Mouse (Mus musculus) heart, postnatal 0 days (tissue): ENCODE measurements at regions not wholly inside any gene's neighbourhood (a gene's known extent, or its start where the extent isn't known, plus 50 kb on each side); places are given as distances from the start of the nearest gene placed in this dataset.

ENCODE experiments used
- ATAC-seq: fragments of 200-750 bp; cut with Nextera tagmentation; 2 replicates; pipeline ENCODE4 v1.8.0; 2017; ENCODE audit warnings: low read depth, moderate number of reproducible peaks, moderate library complexity; ENCODE audit not compliant: insufficient read depth
- DNase-seq: peaks from one replicate; pipeline ENCODE4 v3.0.0-alpha.2; 2016; ENCODE audit warnings: low spot score
- H3K27ac ChIP-seq: fragments of 300-500 bp; sonication (generic); 2 replicates; pipeline ENCODE4 v1.5.1; 2014; ENCODE audit warnings: low read depth, mild to moderate bottlenecking
- H3K27me3 ChIP-seq: fragments of 300-500 bp; sonication (generic); 2 replicates; pipeline ENCODE4 v1.6.1; 2014; ENCODE audit warnings: low read length, mixed read lengths; ENCODE audit not compliant: control insufficient read depth, insufficient read depth
- H3K36me3 ChIP-seq: fragments of 300-500 bp; sonication (generic); replicated peaks from 2 replicates; pipeline ENCODE4 v1.6.1; 2014; ENCODE audit warnings: low read length, mixed read lengths; ENCODE audit not compliant: control insufficient read depth, insufficient read depth
- H3K4me1 ChIP-seq: fragments of 300-500 bp; sonication (generic); 2 replicates; pipeline ENCODE4 v1.6.1; 2014; ENCODE audit warnings: antibody characterized with exemption; ENCODE audit not compliant: control insufficient read depth, insufficient read depth
- H3K4me2 ChIP-seq: fragments of 300-500 bp; sonication (generic); 2 replicates; pipeline ENCODE4 v1.6.1; 2014; ENCODE audit warnings: low read depth, mild to moderate bottlenecking, low read length, moderate library complexity
- H3K4me3 ChIP-seq: fragments of 300-500 bp; sonication (generic); 2 replicates; pipeline ENCODE4 v1.5.1; 2014; ENCODE audit warnings: low read depth, low read length
- H3K9ac ChIP-seq: fragments of 300-500 bp; sonication (generic); replicated peaks from 2 replicates; pipeline ENCODE4 v1.6.1; 2014; ENCODE audit warnings: low read depth, low read length, mixed read lengths
- H3K9me3 ChIP-seq: fragments of 300-500 bp; sonication (generic); replicated peaks from 2 replicates; pipeline ENCODE4 v1.6.1; 2016; ENCODE audit warnings: low read length; ENCODE audit not compliant: control insufficient read depth
- CTCF ChIP-seq: IDR thresholded peaks from 2 replicates; pipeline ENCODE4 v1.5.1; 2016; ENCODE audit warnings: antibody characterized with exemption, control low read depth, low read depth
- EP300 ChIP-seq: IDR thresholded peaks from 2 replicates; pipeline ENCODE4 v1.6.1; 2016; ENCODE audit warnings: antibody characterized with exemption, low read depth
- WGBS: fragments of 180-500 bp; shearing (Covaris S2); extraction: QIAGEN DNeasy Blood & Tissue Kit; methylation state at CpG from one replicate; pipeline ENCODE4 v1.1.7; 2014; 5-methylcytosine and 5-hydroxymethylcytosine counted together

- Histone ChIP-seq H3K36me3 (no peaks in the 10 kb centered on the region), H3K27me3 (no peaks in the 10 kb centered on the region), H3K27ac (no peak overlapping the region), H3K9me3 (peaks cover 8% of the 10 kb centered on the region), H3K4me1 (no peaks in the 10 kb centered on the region), H3K4me2 (no peak overlapping the region), H3K4me3 (no peak overlapping the region), H3K9ac (no peak overlapping the region)
- TF ChIP-seq CTCF: no peak
- no peak for TF ChIP-seq EP300
- WGBS: 92% methylated on average over 1 of the region's 1 CpGs
- ATAC-seq: no peak
- DNase-seq: no peak
These were observed 294.4 kb upstream of the Nr5a2 start for GRCm38 (mm10) chr1:137254634-137255033.

- no peak overlapping the region for H3K4me2 ChIP-seq
- H3K4me1 ChIP-seq: peaks cover 5% of the 10 kb centered on the region
- H3K27ac ChIP-seq: no peak overlapping the region
- ATAC-seq (no peak), DNase-seq (no peak)
- H3K36me3 ChIP-seq: no peaks in the 10 kb centered on the region
- peaks cover 7% of the 10 kb centered on the region; the same call in 1 of the 2 replicates for H3K27me3 ChIP-seq
- H3K9ac ChIP-seq: no peak overlapping the region
- no peaks in the 10 kb centered on the region for H3K9me3 ChIP-seq
- TF ChIP-seq EP300: no peak
- TF ChIP-seq CTCF: no peak
- WGBS: 74% methylated on average over 4 of the region's 4 CpGs
- no peak overlapping the region for H3K4me3 ChIP-seq
These were observed 266.8 kb upstream of the Nr5a2 start for GRCm38 (mm10) chr1:137227098-137227485.

GRCm38 (mm10) chr1:137226479-137227097 is 266.3 kb upstream of the Nr5a2 start:
- WGBS: 80% methylated on average over 6 of the region's 6 CpGs
- no peak for ATAC-seq

GRCm38 (mm10) chr1:137225418-137225817 is 265.2 kb upstream of the Nr5a2 start:
- no peaks in the 10 kb centered on the region for H3K36me3 ChIP-seq
- 31% methylated on average over 3 of the region's 3 CpGs for WGBS
- DNase-seq (peak; percentile 68), ATAC-seq (peak; percentile 75; the same call in 1 of the 2 replicates)
- H3K4me1 ChIP-seq: peaks cover 5% of the 10 kb centered on the region
- no peak overlapping the region for H3K4me2 ChIP-seq
- no peaks in the 10 kb centered on the region for H3K9me3 ChIP-seq
- H3K27me3 ChIP-seq: peaks cover 7% of the 10 kb centered on the region; the same call in 1 of the 2 replicates
- no peak overlapping the region for H3K4me3 ChIP-seq
- peak; percentile 87 for TF ChIP-seq CTCF
- TF ChIP-seq EP300: no peak
- H3K9ac ChIP-seq: no peak overlapping the region
- H3K27ac ChIP-seq: no peak overlapping the region

More at GRCm38 (mm10) chr1:137226479-137227097, 266.3 kb upstream of the Nr5a2 start:
- TF ChIP-seq CTCF (peak; percentile 24; the same call in 1 of the 2 replicates), EP300 (no peak)
- no peaks in the 10 kb centered on the region for H3K36me3 ChIP-seq
- H3K27ac ChIP-seq: no peak overlapping the region
- H3K9me3 ChIP-seq: no peaks in the 10 kb centered on the region
- peaks cover 7% of the 10 kb centered on the region; the same call in 1 of the 2 replicates for H3K27me3 ChIP-seq
- H3K4me1 ChIP-seq: peaks cover 5% of the 10 kb centered on the region
- H3K4me2 ChIP-seq: no peak overlapping the region
- DNase-seq: no peak
- H3K9ac ChIP-seq: no peak overlapping the region
- H3K4me3 ChIP-seq: no peak overlapping the region

GRCm38 (mm10) chr1:137223052-137223451 is 262.8 kb upstream of the Nr5a2 start:
- H3K4me2 ChIP-seq: peak overlapping the region; percentile 4; the same call in 1 of the 2 replicates
- TF ChIP-seq EP300 (no peak), CTCF (no peak)
- WGBS: 19% methylated on average over 10 of the region's 10 CpGs

More at GRCm38 (mm10) chr1:137223052-137223451, 262.8 kb upstream of the Nr5a2 start:
- peaks cover 7% of the 10 kb centered on the region; the same call in 1 of the 2 replicates for H3K27me3 ChIP-seq
- ATAC-seq (no peak), DNase-seq (no peak)
- H3K27ac ChIP-seq: no peak overlapping the region
- no peaks in the 10 kb centered on the region for H3K36me3 ChIP-seq
- H3K4me3 ChIP-seq: no peak overlapping the region
- H3K9ac ChIP-seq: no peak overlapping the region
- H3K9me3 ChIP-seq: no peaks in the 10 kb centered on the region
- H3K4me1 ChIP-seq: peaks cover 5% of the 10 kb centered on the region
